Comparison of ENCODE assay signal across 9 mouse cellular contexts in the genomic region with DNA sequence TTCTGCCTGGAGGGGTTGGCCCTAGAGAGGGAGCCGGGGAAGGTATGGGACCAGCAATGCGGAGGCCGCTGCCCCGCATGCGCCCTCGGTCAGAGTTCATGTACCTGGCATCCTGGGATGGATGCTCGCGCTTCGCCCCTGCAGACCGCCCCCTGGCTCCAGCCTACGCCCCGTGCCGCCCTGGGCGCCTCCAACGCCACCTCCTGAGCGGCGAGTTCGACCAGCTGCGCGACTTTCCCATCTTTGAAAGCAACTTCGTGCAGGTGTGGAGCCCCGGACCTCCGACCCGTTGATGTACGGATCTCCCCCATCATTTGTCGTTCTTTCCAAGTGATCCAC. TPM values are rescaled to one million over a fixed set of nuclear protein-coding genes. Genes with fewer than 3 reads are reported as not detected.
DNase-seq lines count a peak whose midpoint lies in the region; ATAC-seq and TF ChIP-seq lines count a peak whose summit lies in the region.
"Had no signal": no experiment of that assay in that cellular context is flagged by ENCODE, and none has a peak within 500 bp of the region (broad histone marks: within the 10 kb centered on the region; RNA-seq: fewer than 3 reads in every experiment).

No protein-coding gene starts in this region.

- H3K9me3 ChIP-seq in lung, embryonic 15.5 days = no peaks in the 10 kb centered on the region
- H3K9me3 ChIP-seq in embryonic facial prominence, embryonic 15.5 days (replicated peaks) = no peaks in the 10 kb centered on the region
- no peaks in the 10 kb centered on the region for H3K9me3 ChIP-seq in intestine, postnatal 0 days (ENCODE audit: control insufficient read depth)
- H3K9me3 ChIP-seq in neural tube, embryonic 14.5 days (ENCODE audit: control insufficient read depth, low read length) = no peaks in the 10 kb centered on the region

- peak overlapping the region; percentile 82 for H3K4me2 ChIP-seq in lung, embryonic 15.5 days
- H3K4me2 ChIP-seq in embryonic facial prominence, embryonic 15.5 days (replicated peaks) = peak overlapping the region; percentile 95
- H3K4me2 ChIP-seq in intestine, postnatal 0 days (replicated peaks; ENCODE audit: low read depth) = peak overlapping the region; percentile 93
- H3K4me2 ChIP-seq in neural tube, embryonic 14.5 days (ENCODE audit: low read depth, low read length) = peak overlapping the region; percentile 76

- H3K27me3 ChIP-seq in lung, embryonic 15.5 days = 0 out of 2 replicates have a peak, but pooled peaks cover 7% of the 10 kb centered on the region
- H3K27me3 ChIP-seq in embryonic facial prominence, embryonic 15.5 days = no peaks in the 10 kb centered on the region; the same call in 1 of the 2 replicates
- H3K27me3 ChIP-seq in intestine, postnatal 0 days (replicated peaks; ENCODE audit: control insufficient read depth, insufficient read depth, low read length) = 0 out of 2 replicates have a peak, but pooled peaks cover 3% of the 10 kb centered on the region
- H3K27me3 ChIP-seq in neural tube, embryonic 14.5 days (ENCODE audit: control insufficient read depth, insufficient read depth, low read length) = no peaks in the 10 kb centered on the region

- H3K27ac ChIP-seq in lung, embryonic 15.5 days = peak overlapping the region; percentile 92
- H3K27ac ChIP-seq in embryonic facial prominence, embryonic 15.5 days (replicated peaks) = peak overlapping the region; percentile 95
- peak overlapping the region; percentile 22; the same call in 1 of the 2 replicates for H3K27ac ChIP-seq in intestine, postnatal 0 days (ENCODE audit: low read depth, low read length)
- H3K27ac ChIP-seq in neural tube, embryonic 14.5 days (ENCODE audit: low read depth, low read length) = peak overlapping the region; percentile 95

- ATAC-seq in lung, embryonic 15.5 days (ENCODE audit: borderline replicate concordance, extremely low read depth, low FRiP score, low TSS enrichment) = peak; percentile 36; the same call in 1 of the 2 replicates
- no peak for ATAC-seq in embryonic facial prominence, embryonic 15.5 days (ENCODE audit: insufficient number of reproducible peaks, low FRiP score, low TSS enrichment, low read depth)
- no peak for ATAC-seq in intestine, postnatal 0 days
- no peak; the same call in 1 of the 2 replicates for ATAC-seq in neural tube, embryonic 14.5 days (ENCODE audit: low read depth)

- H3K36me3 ChIP-seq in lung, embryonic 15.5 days = peaks cover 8% of the 10 kb centered on the region
- H3K36me3 ChIP-seq in embryonic facial prominence, embryonic 15.5 days = peaks cover 25% of the 10 kb centered on the region
- peaks cover 15% of the 10 kb centered on the region for H3K36me3 ChIP-seq in intestine, postnatal 0 days (ENCODE audit: control insufficient read depth, insufficient read depth)
- peaks cover 7% of the 10 kb centered on the region; the same call in 1 of the 2 replicates for H3K36me3 ChIP-seq in neural tube, embryonic 14.5 days (ENCODE audit: control insufficient read depth, insufficient read depth, low read length)

- no peak for DNase-seq in lung, postnatal 4 days
- no peak for DNase-seq in layer of hippocampus, postnatal 10 days (ENCODE audit: low spot score in 2 of 2)
- no peak for DNase-seq in cerebellum, adult 18-20 months
- no peak for DNase-seq in ovary, adult 18-20 months (ENCODE audit: low spot score)

- H3K4me1 ChIP-seq in lung, embryonic 15.5 days = peaks cover 22% of the 10 kb centered on the region
- peaks cover 22% of the 10 kb centered on the region for H3K4me1 ChIP-seq in embryonic facial prominence, embryonic 15.5 days
- peaks cover 9% of the 10 kb centered on the region; the same call in 1 of the 2 replicates for H3K4me1 ChIP-seq in intestine, postnatal 0 days (replicated peaks; ENCODE audit: control insufficient read depth, insufficient read depth, low read length)
- peaks cover 6% of the 10 kb centered on the region; the same call in 1 of the 2 replicates for H3K4me1 ChIP-seq in neural tube, embryonic 14.5 days (ENCODE audit: control insufficient read depth, insufficient read depth, low read length)

- under 1% methylated on average over 23 of the region's 26 CpGs for WGBS in lung, embryonic 15.5 days
- WGBS in embryonic facial prominence, embryonic 15.5 days = under 1% methylated on average over 26 of the region's 26 CpGs
- under 1% methylated on average over 26 of the region's 26 CpGs for WGBS in intestine, postnatal 0 days
- WGBS in neural tube, embryonic 14.5 days = under 1% methylated on average over 24 of the region's 26 CpGs

- H3K4me3 ChIP-seq in lung, embryonic 15.5 days = peak overlapping the region; percentile 71
- H3K4me3 ChIP-seq in embryonic facial prominence, embryonic 15.5 days (replicated peaks) = peak overlapping the region; percentile 86
- H3K4me3 ChIP-seq in intestine, postnatal 0 days (ENCODE audit: low read depth, low read length) = peak overlapping the region; percentile 76
- peak overlapping the region; percentile 77 for H3K4me3 ChIP-seq in neural tube, embryonic 14.5 days (ENCODE audit: low read depth, low read length)

- H3K9ac ChIP-seq in lung, embryonic 15.5 days = peak overlapping the region; percentile 48
- peak overlapping the region; percentile 70 for H3K9ac ChIP-seq in embryonic facial prominence, embryonic 15.5 days
- peak overlapping the region; percentile 82 for H3K9ac ChIP-seq in intestine, postnatal 0 days (ENCODE audit: low read depth, low read length)
- H3K9ac ChIP-seq in neural tube, embryonic 14.5 days (replicated peaks; ENCODE audit: low read depth, low read length) = peak overlapping the region; percentile 89

- peak; percentile 54 for TF ChIP-seq CTCF in intestine, postnatal 0 days (IDR thresholded peaks at IDR 0.05; ENCODE audit: low read depth)

RNA-seq across cellular contexts. Expression of gene Fam71e1, which starts 0.4 kb away (rescaled TPM):
- 9.1 and 11.1 TPM in 2 replicates for polyA plus RNA-seq in lung, embryonic 15.5 days (2015; fragmentation: Nextera tagmentation; extraction: Ambion mirVana)
- 12.0 and 14.7 TPM in 2 replicates for polyA plus RNA-seq in embryonic facial prominence, embryonic 15.5 days (2015; fragmentation: Nextera tagmentation; extraction: Ambion mirVana)
- 4.4 and 5.2 TPM in 2 replicates for polyA plus RNA-seq in intestine, postnatal 0 days (2015; fragmentation: Nextera tagmentation; extraction: Ambion mirVana)
- polyA plus RNA-seq in neural tube, embryonic 14.5 days (2014; fragmentation: Nextera tagmentation; extraction: Ambion mirVana) = 19.5 and 24.9 TPM in 2 replicates
- total RNA-seq in layer of hippocampus, postnatal 10 days (2021) = 10 to 100 TPM; 27.6 to 33.3 TPM

RNA-seq across cellular contexts. Expression of gene Emc10, which starts 0.4 kb away (rescaled TPM):
- polyA plus RNA-seq in lung, embryonic 15.5 days (2015; fragmentation: Nextera tagmentation; extraction: Ambion mirVana) = 107 and 108 TPM in 2 replicates
- polyA plus RNA-seq in embryonic facial prominence, embryonic 15.5 days (2015; fragmentation: Nextera tagmentation; extraction: Ambion mirVana) = 140 and 149 TPM in 2 replicates
- polyA plus RNA-seq in intestine, postnatal 0 days (2015; fragmentation: Nextera tagmentation; extraction: Ambion mirVana) = 68.6 and 74.8 TPM in 2 replicates
- polyA plus RNA-seq in neural tube, embryonic 14.5 days (2014; fragmentation: Nextera tagmentation; extraction: Ambion mirVana) = 153 and 162 TPM in 2 replicates
- total RNA-seq in layer of hippocampus, postnatal 10 days (2021) = 100 to 1,000 TPM; 157 to 169 TPM

RNA-seq across cellular contexts. Expression of gene Mybpc2, which starts 27.7 kb away (rescaled TPM):
- 0.45 and 0.65 TPM in 2 replicates for polyA plus RNA-seq in lung, embryonic 15.5 days (2015; fragmentation: Nextera tagmentation; extraction: Ambion mirVana)
- polyA plus RNA-seq in embryonic facial prominence, embryonic 15.5 days (2015; fragmentation: Nextera tagmentation; extraction: Ambion mirVana) = 0.18 and 0.81 TPM in 2 replicates
- polyA plus RNA-seq in intestine, postnatal 0 days (2015; fragmentation: Nextera tagmentation; extraction: Ambion mirVana) = 0.13 and 0.18 TPM in 2 replicates
- polyA plus RNA-seq in neural tube, embryonic 14.5 days (2014; fragmentation: Nextera tagmentation; extraction: Ambion mirVana) = 0.07 TPM in 1 of 2 replicates, not detected in the other
- under 1 TPM; 0.11 to 0.18 TPM for total RNA-seq in layer of hippocampus, postnatal 10 days (2021)
- polyA plus RNA-seq: brain, embryonic 14.5 days had no signal

RNA-seq across cellular contexts. Expression of gene Josd2, which starts 29.0 kb away (rescaled TPM):
- 109 and 111 TPM in 2 replicates for polyA plus RNA-seq in lung, embryonic 15.5 days (2015; fragmentation: Nextera tagmentation; extraction: Ambion mirVana)
- polyA plus RNA-seq in embryonic facial prominence, embryonic 15.5 days (2015; fragmentation: Nextera tagmentation; extraction: Ambion mirVana) = 121 and 124 TPM in 2 replicates
- polyA plus RNA-seq in intestine, postnatal 0 days (2015; fragmentation: Nextera tagmentation; extraction: Ambion mirVana) = 28.6 and 30.3 TPM in 2 replicates
- polyA plus RNA-seq in neural tube, embryonic 14.5 days (2014; fragmentation: Nextera tagmentation; extraction: Ambion mirVana) = 26.9 and 33.4 TPM in 2 replicates
- 10 to 100 TPM; 38.7 to 41.1 TPM for total RNA-seq in layer of hippocampus, postnatal 10 days (2021)

RNA-seq across cellular contexts. Expression of gene Aspdh, which starts 31.5 kb away (rescaled TPM):
- 0.62 and 0.88 TPM in 2 replicates for polyA plus RNA-seq in lung, embryonic 15.5 days (2015; fragmentation: Nextera tagmentation; extraction: Ambion mirVana)
- 0.20 and 0.81 TPM in 2 replicates for polyA plus RNA-seq in embryonic facial prominence, embryonic 15.5 days (2015; fragmentation: Nextera tagmentation; extraction: Ambion mirVana)
- 1.5 and 1.7 TPM in 2 replicates for polyA plus RNA-seq in intestine, postnatal 0 days (2015; fragmentation: Nextera tagmentation; extraction: Ambion mirVana)
- 3.3 and 5.2 TPM in 2 replicates for polyA plus RNA-seq in neural tube, embryonic 14.5 days (2014; fragmentation: Nextera tagmentation; extraction: Ambion mirVana)
- 10 to 100 TPM; 13.0 to 16.5 TPM for total RNA-seq in layer of hippocampus, postnatal 10 days (2021)

Comparison
In these comparisons a context has a peak if more than half of its experiments do, and no peak if none do; other contexts are left out.
1. H3K27ac ChIP-seq: peak in every context shown above with its lines; median percentile 95 in embryonic facial prominence, embryonic 15.5 days; 95 in neural tube, embryonic 14.5 days; 92 in lung, embryonic 15.5 days; 22 in intestine, postnatal 0 days.